Mouse (Mus musculus) G1E (cell line): ENCODE results near the gene Lmod3.

Experiments used
- CTCF ChIP-seq: IDR thresholded peaks from 2 replicates; pipeline ENCODE4 v1.5.1; 2012; ENCODE audit warnings: low read depth, low read length, inconsistent platforms, mixed read lengths
- GATA1 ChIP-seq: IDR thresholded peaks from 2 replicates; pipeline ENCODE4 v1.6.1; 2012; ENCODE audit warnings: borderline replicate concordance, low read length, inconsistent platforms, mixed read lengths
- POLR2AphosphoS5 ChIP-seq: IDR thresholded peaks from 2 replicates; pipeline ENCODE4 v1.6.1; 2012; ENCODE audit warnings: low read depth, low read length, inconsistent platforms; ENCODE audit not compliant: insufficient replicate concordance
- TAL1 ChIP-seq: conservative IDR thresholded peaks from 2 replicates; pipeline ENCODE4 v1.6.1; 2012; ENCODE audit warnings: low read depth, low read length, inconsistent platforms, mixed read lengths

DNA sequence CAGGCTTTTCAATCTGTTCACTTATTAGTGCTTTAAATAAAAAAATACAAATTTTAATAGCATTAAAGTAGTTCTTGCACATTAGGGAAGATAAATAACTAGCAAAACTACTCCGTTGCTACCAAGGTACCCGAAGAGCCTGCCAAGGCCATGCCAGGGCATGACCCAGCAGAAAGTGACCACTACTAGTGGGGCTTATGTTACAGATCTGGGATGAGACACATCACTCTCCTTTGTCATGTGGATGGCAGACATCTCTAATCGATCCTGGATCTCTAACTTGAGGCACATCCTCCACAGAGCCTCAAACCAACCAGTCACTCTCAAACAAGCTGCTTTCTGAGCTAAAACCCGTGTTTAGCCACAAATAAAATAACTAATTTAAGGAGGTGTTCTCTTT lies 14.1 kb upstream of the Lmod3 start:
- TF ChIP-seq CTCF (no peak), POLR2AphosphoS5 (no peak), GATA1 (no peak), TAL1 (no peak)
